Mouse (Mus musculus): Measurements from ENCODE around the gene Slc16a2.

Gene Slc16a2

DNA sequence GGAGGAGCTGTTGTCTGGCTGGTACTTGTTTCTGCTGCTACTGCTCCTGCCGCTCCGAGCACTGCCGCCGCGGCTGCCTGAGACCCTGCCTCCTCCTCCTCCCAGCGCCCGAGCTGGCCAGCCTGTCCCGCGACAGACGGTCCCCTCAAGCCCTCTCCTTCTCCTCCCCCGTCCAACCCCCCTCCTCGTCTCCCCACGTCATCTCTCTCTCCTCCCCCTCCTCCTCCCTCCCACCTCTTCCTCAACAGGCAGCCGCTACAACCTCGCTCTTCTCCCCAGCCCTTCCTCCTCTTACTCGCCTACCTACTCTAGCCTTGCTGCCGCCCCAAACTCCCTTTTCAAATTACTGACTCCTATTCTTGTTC, at the start of gene Slc16a2:
TSS of gene Slc16a2 (minus strand) at position 152 of the 365 bp plus-strand sequence.
- WGBS: 6% methylated on average over 16 of the region's 17 CpGs

- 23% methylated on average over 2 of the region's 2 CpGs for WGBS
Observed at GRCm38 (mm10) chrX:103863502-103863901, 41.7 kb upstream of the Slc16a2 start.

- 69% methylated on average over 3 of the region's 3 CpGs for WGBS
Observed at GRCm38 (mm10) chrX:103862877-103863276, 41.1 kb upstream of the Slc16a2 start.

GRCm38 (mm10) chrX:103845266-103845665, 23.5 kb upstream of the Slc16a2 start:
- WGBS: 28% methylated on average over 2 of the region's 2 CpGs

DNA sequence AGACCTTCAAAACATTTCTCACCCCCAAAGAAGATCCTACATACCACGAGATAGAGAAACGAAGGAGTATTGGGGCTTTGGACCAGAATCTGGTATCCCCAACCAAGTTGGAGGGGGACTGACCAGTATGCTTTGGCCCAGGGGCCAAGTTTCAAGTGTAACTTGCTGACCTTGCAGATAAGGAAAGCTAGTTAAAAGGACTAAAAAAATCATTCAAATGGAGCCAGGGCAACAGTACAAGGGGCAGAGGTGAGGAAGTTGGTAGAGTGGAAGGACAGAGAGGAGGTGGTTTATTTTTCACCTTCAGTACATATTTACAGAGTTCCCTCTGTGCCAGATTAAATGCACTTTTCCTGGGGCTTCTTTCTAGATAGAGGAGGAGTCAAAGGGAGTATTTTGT, 7.1 kb upstream of the Slc16a2 start:
- WGBS: 96% methylated on average over 2 of the region's 2 CpGs

GRCm38 (mm10) chrX:103822271-103822811, 558 bp upstream of the Slc16a2 start:
- 11% methylated on average over 19 of the region's 20 CpGs for WGBS

GRCm38 (mm10) chrX:103821195-103821831, 470 bp downstream of the Slc16a2 start:
- WGBS: 2% methylated on average over 37 of the region's 37 CpGs

DNA sequence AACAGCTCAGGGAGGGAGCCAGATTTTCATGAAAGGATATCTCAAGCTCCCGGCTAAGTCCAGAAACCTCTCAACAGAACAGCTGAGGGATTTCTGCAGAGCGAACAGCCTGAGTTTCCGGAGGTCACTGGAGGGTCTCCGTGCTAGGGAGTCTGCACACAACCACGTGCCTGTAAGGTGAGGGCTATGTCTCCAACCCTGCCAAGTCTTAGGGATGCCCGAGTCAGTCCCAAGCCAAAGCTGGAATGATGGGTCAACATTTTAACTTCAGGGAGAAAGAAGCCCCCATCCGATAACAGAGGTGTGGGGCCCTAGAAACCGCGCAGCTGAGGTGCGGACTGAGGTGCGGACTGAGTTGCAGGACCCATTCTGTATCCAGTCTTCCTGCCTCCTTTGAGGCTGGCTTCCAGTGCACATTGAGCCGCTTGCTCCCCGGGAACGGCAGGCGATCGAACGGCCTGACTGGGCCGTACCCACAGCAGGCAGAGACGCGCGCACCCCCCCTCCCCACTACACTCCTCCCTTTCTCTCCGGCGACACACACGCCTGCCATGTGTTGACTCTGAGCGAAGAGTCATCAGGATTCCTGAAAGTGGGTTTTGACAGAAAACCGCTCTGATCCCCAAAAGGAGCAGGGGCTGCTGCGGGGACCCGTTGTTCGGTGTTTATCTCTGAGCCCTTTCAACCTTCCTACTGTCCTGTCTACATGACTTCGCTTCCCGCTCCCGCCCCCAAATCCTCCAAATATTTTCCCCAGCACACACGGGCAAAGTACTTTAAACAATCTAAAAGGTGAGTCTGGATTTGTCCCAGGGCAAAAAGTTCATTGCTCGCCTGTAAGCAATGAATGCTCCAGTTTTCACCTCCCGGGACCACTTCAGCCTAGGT, 1.2 kb downstream of the Slc16a2 start:
- 6% methylated on average over 24 of the region's 35 CpGs for WGBS

DNA sequence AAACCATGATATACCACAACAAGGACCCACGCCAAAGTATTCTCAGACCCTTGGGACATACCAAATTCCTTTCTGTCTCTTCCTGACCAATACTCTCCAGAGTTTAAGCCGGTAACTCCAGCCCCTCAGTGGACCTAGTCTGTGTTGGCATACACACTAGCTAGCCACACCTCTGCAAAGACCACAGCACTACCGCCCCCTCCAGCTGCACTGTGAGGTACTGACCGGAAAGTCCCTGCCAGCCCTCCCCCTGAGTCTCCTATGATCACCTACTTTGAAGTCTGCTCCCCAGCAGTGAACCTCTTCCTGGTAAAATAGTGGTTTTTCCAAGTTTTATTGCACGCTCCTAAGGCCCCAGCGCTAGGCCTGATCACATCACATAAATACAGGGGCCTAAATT, 2.5 kb downstream of the Slc16a2 start:
- WGBS: 54% methylated on average over 6 of the region's 6 CpGs

- 73% methylated on average over 1 of the region's 1 CpGs for WGBS
Observed at GRCm38 (mm10) chrX:103812690-103813089, 9.1 kb downstream of the Slc16a2 start.

GRCm38 (mm10) chrX:103810483-103810882, 11.3 kb downstream of the Slc16a2 start:
- 40% methylated on average over 1 of the region's 1 CpGs for WGBS

- 62% methylated on average over 4 of the region's 4 CpGs for WGBS
Observed at GRCm38 (mm10) chrX:103806373-103806772, 15.4 kb downstream of the Slc16a2 start.

DNA sequence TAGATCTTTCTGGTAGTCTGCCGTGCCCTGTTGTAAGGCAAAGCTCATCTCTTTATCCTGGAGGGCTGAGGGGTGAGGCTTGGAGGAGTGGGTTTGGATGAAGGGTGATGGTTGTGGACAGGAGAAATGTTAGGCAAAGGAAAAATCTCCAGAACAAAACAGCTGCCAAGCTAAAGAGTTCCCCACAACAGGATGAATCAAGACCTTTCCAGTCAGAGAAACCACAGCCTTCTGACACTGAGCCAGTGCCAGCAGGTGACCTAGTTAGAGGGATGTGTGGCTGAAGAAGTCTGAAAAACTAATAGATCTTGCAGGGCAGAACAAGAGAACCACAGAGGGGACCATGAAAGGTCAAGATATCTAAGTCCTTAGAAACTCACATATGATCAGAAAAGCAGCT, 24.8 kb downstream of the Slc16a2 start:
- 94% methylated on average over 1 of the region's 1 CpGs for WGBS

DNA sequence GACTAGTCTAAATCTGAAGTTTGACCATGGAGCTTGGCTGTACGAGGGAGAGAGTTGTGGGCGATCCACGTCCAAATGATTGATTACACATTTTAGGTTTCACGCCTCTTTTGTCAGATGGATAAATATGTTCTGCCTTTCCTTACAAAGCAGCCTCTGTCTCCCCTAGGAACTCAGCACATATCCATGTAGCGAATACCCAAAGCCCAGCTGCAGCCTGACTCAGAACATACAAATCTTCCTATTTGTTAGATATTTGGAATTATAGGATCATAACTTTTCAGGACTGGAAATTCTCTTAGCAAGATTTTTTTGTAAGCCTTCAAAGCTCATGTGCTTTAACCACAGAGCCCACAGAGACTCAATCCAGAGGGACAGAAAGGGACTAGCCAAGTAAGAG, 26.3 kb downstream of the Slc16a2 start:
- WGBS: 77% methylated on average over 5 of the region's 5 CpGs

DNA sequence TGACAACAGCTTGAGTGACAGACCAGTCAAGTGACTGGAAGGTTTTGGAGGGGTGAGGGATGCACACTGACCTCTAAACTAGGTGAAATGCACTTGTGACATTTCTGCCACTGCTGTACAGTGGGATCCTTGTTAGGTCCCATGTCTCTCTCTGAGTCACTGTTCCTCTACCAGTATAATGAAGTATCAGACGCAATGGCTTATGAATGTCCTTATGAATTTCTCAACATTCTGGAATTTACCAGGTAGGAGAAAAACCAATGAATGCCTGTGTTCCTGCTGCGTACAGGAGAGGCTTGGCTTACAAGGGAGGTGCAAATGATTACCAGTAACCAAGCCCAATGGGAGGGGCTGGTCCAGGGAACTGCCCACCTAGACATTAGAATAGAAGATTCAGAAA, 30.5 kb downstream of the Slc16a2 start:
- 98% methylated on average over 2 of the region's 2 CpGs for WGBS

- 73% methylated on average over 2 of the region's 2 CpGs for WGBS
Observed at GRCm38 (mm10) chrX:103785681-103786080, 36.1 kb downstream of the Slc16a2 start.

GRCm38 (mm10) chrX:103746197-103746596, 75.6 kb downstream of the Slc16a2 start:
- WGBS: 88% methylated on average over 1 of the region's 1 CpGs

- WGBS: 37% methylated on average over 7 of the region's 7 CpGs
Observed at GRCm38 (mm10) chrX:103744171-103745039, 77.4 kb downstream of the Slc16a2 start.

GRCm38 (mm10) chrX:103742057-103742315, 79.8 kb downstream of the Slc16a2 start:
- 74% methylated on average over 2 of the region's 2 CpGs for WGBS

GRCm38 (mm10) chrX:103741215-103742056, 80.3 kb downstream of the Slc16a2 start:
- WGBS: 44% methylated on average over 7 of the region's 13 CpGs

DNA sequence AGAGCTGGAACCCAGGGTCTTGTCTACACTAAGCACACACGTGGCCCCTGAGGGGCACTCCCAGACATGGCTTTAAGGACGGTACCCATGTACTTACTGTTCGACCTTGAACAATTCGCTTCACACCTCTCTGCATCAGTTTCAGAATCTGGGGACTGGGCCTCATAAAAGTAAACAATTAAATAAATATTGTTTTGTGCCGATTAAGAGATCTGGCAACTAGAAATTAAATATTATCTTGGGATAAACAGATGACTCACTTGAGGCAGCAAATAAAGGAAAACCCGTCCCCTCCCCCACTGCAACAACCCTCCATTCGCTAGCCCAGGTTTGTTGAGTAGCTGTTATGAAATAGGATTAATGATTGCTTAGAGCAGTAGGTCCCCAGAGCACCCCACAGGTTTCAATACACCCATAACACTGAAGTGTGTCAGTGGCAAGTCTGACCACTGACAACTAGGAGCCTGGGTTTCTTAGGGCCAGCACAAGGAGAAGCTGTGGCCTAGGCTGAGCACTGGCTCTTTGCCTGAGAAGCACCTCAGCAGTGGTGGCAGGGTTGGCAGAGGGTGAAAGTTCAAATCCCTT, 87.7 kb downstream of the Slc16a2 start:
- WGBS: 85% methylated on average over 7 of the region's 7 CpGs

All from cerebral cortex, adult 2 months (tissue).